Mouse (Mus musculus) myocyte (in vitro differentiated cells): ENCODE measurements around the gene Klhl21. TPM values are rescaled to one million over a fixed set of nuclear protein-coding genes. Genes with fewer than 3 reads are reported as not detected.

ENCODE experiments used
- H3K27me3 ChIP-seq: one replicate; pipeline ENCODE4 v1.6.1; 2011; ENCODE audit not compliant: control insufficient read depth, insufficient read depth, insufficient read length
- H3K36me3 ChIP-seq: one replicate; pipeline ENCODE4 v1.6.1; 2011; ENCODE audit not compliant: control insufficient read depth, insufficient read depth
- H3K4me2 ChIP-seq: one replicate; pipeline ENCODE4 v1.6.1; 2011; ENCODE audit warnings: low read depth, control low read depth
- H3K4me3 ChIP-seq: one replicate; pipeline ENCODE4 v1.5.1; 2011; ENCODE audit warnings: mild to moderate bottlenecking, control low read depth, moderate library complexity
- H3K79me2 ChIP-seq: one replicate; pipeline ENCODE4 v1.6.1; 2011; ENCODE audit not compliant: control insufficient read depth, insufficient read depth
- H3ac ChIP-seq: one replicate; pipeline ENCODE4 v1.6.1; 2011; ENCODE audit not compliant: control insufficient read depth, insufficient read length
- CEBPB ChIP-seq: IDR thresholded peaks from 2 replicates; pipeline ENCODE4 v1.6.1; 2011; ENCODE audit warnings: mild to moderate bottlenecking, moderate library complexity; ENCODE audit not compliant: poor library complexity, insufficient read depth, severe bottlenecking
- E2F4 ChIP-seq: IDR thresholded peaks from one replicate; pipeline ENCODE4 v1.6.1; 2011; ENCODE audit warnings: mild to moderate bottlenecking, control low read depth, moderate library complexity; ENCODE audit not compliant: insufficient read depth
- MAX ChIP-seq: IDR thresholded peaks from one replicate; pipeline ENCODE4 v1.6.1; 2011; ENCODE audit warnings: low read depth, mild to moderate bottlenecking, control low read depth
- MYOD1 ChIP-seq, 3 experiments: IDR thresholded peaks; one replicate each; pipeline ENCODE4 v1.6.1; 2011; ENCODE audit warnings: control low read depth in 2 of 3, low read depth in 2 of 3, mild to moderate bottlenecking in 2 of 3, moderate library complexity in 1 of 3; ENCODE audit not compliant: insufficient read length in 2 of 3, control insufficient read depth in 1 of 3
- MYOG ChIP-seq, 3 experiments: IDR thresholded peaks; one replicate each; pipeline ENCODE4 v1.6.1; 2011; ENCODE audit warnings: control low read depth in 2 of 3, low read depth in 2 of 3, mild to moderate bottlenecking in 2 of 3; ENCODE audit not compliant: insufficient read length in 2 of 3, control insufficient read depth in 1 of 3, insufficient read depth in 1 of 3
- POLR2A ChIP-seq: IDR thresholded peaks from one replicate; pipeline ENCODE4 v1.6.1; 2011; ENCODE audit warnings: low read depth, mild to moderate bottlenecking, control low read depth, moderate library complexity; ENCODE audit not compliant: insufficient read length
- POLR2AphosphoS2 ChIP-seq: IDR thresholded peaks from one replicate; pipeline ENCODE4 v1.6.1; 2011; ENCODE audit warnings: low read depth, control low read depth; ENCODE audit not compliant: insufficient read length
- REST ChIP-seq: IDR thresholded peaks from one replicate; pipeline ENCODE4 v1.6.1; 2011; ENCODE audit warnings: mild to moderate bottlenecking, control low read depth, moderate library complexity; ENCODE audit not compliant: insufficient read depth, insufficient read length
- SRF ChIP-seq: IDR thresholded peaks from one replicate; pipeline ENCODE4 v1.6.1; 2011; ENCODE audit warnings: low read depth; ENCODE audit not compliant: control insufficient read depth, insufficient read length
- TCF12 ChIP-seq: IDR thresholded peaks from one replicate; pipeline ENCODE4 v1.6.1; 2011; ENCODE audit warnings: mild to moderate bottlenecking, control low read depth; ENCODE audit not compliant: poor library complexity, insufficient read depth, severe bottlenecking
- TCF3 ChIP-seq: IDR thresholded peaks from one replicate; pipeline ENCODE4 v1.6.1; 2011; ENCODE audit warnings: low read depth, control low read depth; ENCODE audit not compliant: insufficient read length
- USF1 ChIP-seq: IDR thresholded peaks from one replicate; pipeline ENCODE4 v1.6.1; 2011; ENCODE audit warnings: low read depth, mild to moderate bottlenecking, control low read depth, moderate library complexity
- polyA plus RNA-seq: library from polyadenylated mRNA; unstranded; fragments of >200 nt; fragmentation: generic; extraction: Trizol; gene quantifications from one replicate; pipeline ENCODE4 v1.2.1, GENCODE M21; 2012; ENCODE audit warnings: missing spikeins

Klhl21 gene
- polyA plus RNA-seq, 1 experiment: 25.8 TPM

DNA sequence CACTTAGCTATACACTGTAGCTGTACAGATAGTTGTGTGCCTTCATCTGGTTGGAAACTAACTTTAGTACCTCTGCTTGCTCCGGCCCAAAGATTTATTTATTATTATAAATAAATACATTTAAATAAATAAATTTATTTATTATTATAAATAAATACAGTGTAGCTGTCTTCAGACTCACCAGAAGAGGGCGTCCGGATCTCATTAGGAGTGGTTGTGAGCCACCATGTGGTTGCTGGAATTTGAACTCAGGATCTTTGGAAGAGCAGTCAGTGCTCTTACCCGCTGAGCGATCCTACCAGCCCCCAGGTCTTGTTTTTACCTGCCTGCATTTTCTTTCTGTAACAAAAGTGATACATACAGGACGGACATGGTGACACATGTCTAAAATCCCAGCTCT, 2.5 kb upstream of the Klhl21 start:
- no peaks in the 10 kb centered on the region for H3K36me3 ChIP-seq
- no peaks in the 10 kb centered on the region for H3K27me3 ChIP-seq
- no peak overlapping the region for H3K4me2 ChIP-seq
- H3K79me2 ChIP-seq: peaks cover 16% of the 10 kb centered on the region
- H3K4me3 ChIP-seq: no peak overlapping the region
- TF ChIP-seq MAX (no peak), USF1 (no peak), SRF (no peak), REST (no peak), TCF3 (no peak)
- H3ac ChIP-seq: no peak overlapping the region

DNA sequence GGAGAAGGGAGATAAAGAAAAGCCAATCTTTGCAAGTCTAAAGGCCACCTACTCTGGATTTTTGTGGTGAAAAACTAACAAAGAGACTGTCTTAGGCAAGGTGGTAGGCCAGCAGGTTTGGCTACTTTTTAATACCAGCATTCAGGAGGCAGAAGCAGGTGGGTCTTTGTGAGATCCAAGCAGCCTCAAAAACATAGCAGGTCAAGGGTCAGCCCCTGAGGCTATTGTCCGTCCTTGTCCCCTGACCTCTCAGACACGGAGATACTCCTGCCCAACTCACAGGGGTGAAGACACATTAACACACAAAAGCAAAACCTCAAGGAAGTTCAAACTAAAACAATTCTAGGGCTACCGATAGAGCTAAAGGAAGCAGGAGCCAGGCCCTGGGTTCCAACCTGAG, 1.8 kb upstream of the Klhl21 start:
- Histone ChIP-seq H3ac (no peak overlapping the region), H3K27me3 (no peaks in the 10 kb centered on the region), H3K4me2 (peak overlapping the region; percentile 100), H3K79me2 (peaks cover 23% of the 10 kb centered on the region), H3K4me3 (no peak overlapping the region), H3K36me3 (no peaks in the 10 kb centered on the region)
- TF ChIP-seq SRF (no peak), MAX (no peak), MYOD1 (IDR thresholded peaks at IDR 0.05; ENCODE audit: control insufficient read depth in 1 of 3, insufficient read length in 2 of 3, low read depth in 2 of 3) (no peak), E2F4 (no peak), MYOG (IDR thresholded peaks at IDR 0.05; ENCODE audit: control insufficient read depth in 1 of 3, insufficient read depth in 1 of 3, insufficient read length in 2 of 3, low read depth in 2 of 3) (no peak), USF1 (no peak), TCF3 (no peak), POLR2AphosphoS2 (no peak), REST (no peak), TCF12 (no peak), CEBPB (no peak), POLR2A (no peak)

DNA sequence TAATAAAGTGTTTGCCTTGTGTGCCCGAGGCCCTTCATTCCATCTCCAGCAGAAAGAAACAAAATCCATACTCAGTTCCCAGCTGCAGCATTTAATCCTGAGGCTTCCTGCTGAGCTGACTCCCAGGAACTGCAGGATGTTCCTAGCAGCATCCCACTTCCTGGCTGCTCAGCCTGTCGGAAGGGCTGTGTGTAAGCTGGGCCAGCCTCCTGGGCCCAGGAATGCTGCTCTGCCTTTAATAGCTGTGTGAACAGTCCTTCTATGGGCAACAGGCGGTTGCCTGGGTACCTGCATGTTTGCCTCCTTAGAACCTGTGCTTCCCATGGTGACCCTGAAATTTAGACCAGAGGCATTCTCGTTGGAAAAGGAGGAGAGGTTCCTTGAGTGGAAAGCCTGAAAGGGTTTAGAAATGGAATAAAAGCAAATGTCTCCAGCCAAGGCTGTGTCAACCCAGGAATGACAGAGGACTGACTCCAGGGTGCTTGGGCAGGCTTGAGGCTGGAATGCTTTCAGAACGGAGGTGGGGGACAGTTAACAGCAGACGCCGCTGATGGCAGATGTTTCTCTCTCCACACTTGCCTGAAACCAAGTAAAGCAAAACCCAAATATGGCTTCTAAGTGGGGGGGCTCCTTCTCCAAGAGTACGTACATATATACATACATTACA, 989 bp upstream of the Klhl21 start:
- peak; percentile 9 for TF ChIP-seq POLR2A
- no peak for TF ChIP-seq E2F4
- TF ChIP-seq USF1: no peak
- TF ChIP-seq REST: no peak
- Histone ChIP-seq H3K27me3 (no peaks in the 10 kb centered on the region), H3K4me3 (peak overlapping the region; percentile 55), H3K4me2 (peak overlapping the region; percentile 100), H3K79me2 (peaks cover 30% of the 10 kb centered on the region), H3K36me3 (no peaks in the 10 kb centered on the region), H3ac (no peak overlapping the region)

DNA sequence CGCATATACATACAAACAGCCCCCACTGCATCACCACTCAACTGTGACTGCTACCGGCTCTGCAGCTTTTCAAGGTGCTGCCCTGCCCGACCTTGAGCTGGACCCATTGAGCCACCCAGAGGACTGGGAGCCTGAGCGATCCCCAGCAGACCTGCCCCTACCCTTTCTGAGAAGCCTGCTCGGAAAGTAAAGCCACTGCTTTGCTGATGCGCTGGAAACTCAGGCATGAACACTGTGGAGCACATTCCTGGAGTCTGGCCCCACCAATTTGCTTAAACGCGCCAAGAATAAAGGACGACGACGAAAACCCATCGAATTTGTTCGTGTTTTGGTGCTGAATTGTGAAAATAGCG, 479 bp upstream of the Klhl21 start:
- peak overlapping the region; percentile 100 for H3K4me2 ChIP-seq
- TF ChIP-seq POLR2AphosphoS2 (no peak), TCF3 (no peak), SRF (no peak), POLR2A (no peak), E2F4 (no peak), TCF12 (no peak), MAX (no peak), MYOG (IDR thresholded peaks at IDR 0.05; ENCODE audit: control insufficient read depth in 1 of 3, insufficient read depth in 1 of 3, insufficient read length in 2 of 3, low read depth in 2 of 3) (no peak), REST (no peak), MYOD1 (IDR thresholded peaks at IDR 0.05; ENCODE audit: control insufficient read depth in 1 of 3, insufficient read length in 2 of 3, low read depth in 2 of 3) (no peak), USF1 (no peak), CEBPB (no peak)
- H3K36me3 ChIP-seq: no peaks in the 10 kb centered on the region
- no peaks in the 10 kb centered on the region for H3K27me3 ChIP-seq
- peaks cover 35% of the 10 kb centered on the region for H3K79me2 ChIP-seq
- peak overlapping the region; percentile 55 for H3K4me3 ChIP-seq
- no peak overlapping the region for H3ac ChIP-seq
